Mouse (Mus musculus) granulocyte monocyte progenitor cell, adult 5-6 weeks (primary cell): ENCODE data around the gene Arfgap2. TPM values are rescaled to one million over a fixed set of nuclear protein-coding genes. Genes with fewer than 3 reads are reported as not detected.

Experiments used
- ATAC-seq: replicated peaks from 2 replicates; pipeline ENCODE4 v1.8.0; 2016; ENCODE audit warnings: mild to moderate bottlenecking, moderate TSS enrichment, inconsistent platforms; ENCODE audit not compliant: poor library complexity, severe bottlenecking
- total RNA-seq, 2 experiments: library from RNA; stranded (forward) in 1 of 2; stranded (reverse) in 1 of 2; fragments of 200-712, 200-1000 nt in 1 of 2; fragments of >200 nt in 1 of 2; fragmentation: Nextera tagmentation in 1 of 2; gene quantifications; 2 replicates each; pipeline ENCODE4 v1.2.3; 2014 to 2017

The Arfgap2 gene
- total RNA-seq, 2 experiments from 2014 or later = 41.7 to 46.6 TPM

GRCm38 (mm10) chr2:91301836-91302235 is 37.1 kb downstream of the Arfgap2 start:
- ATAC-seq = no peak

GRCm38 (mm10) chr2:91302845-91303244 is 38.1 kb downstream of the Arfgap2 start:
- ATAC-seq = no peak

DNA sequence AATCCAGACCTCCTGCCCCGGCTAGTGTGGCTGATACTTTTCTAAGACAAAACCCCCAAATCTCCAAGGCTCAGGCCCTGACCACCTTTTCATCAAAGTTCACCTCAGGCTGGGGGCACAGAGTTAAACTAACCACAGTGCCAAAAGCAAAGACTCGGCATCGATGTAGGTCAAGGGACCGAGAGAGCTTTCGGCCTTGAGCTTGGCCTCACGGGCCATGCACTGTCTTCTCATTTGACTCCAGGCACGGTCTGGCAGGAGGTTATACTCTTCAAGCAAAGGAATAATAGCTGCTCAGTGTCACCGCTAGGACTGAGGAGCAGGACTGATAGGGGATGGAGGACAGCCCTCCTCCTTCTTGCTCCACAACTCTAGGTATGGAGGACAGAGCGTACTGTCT is 41.2 kb downstream of the Arfgap2 start:
- ATAC-seq = no peak

DNA sequence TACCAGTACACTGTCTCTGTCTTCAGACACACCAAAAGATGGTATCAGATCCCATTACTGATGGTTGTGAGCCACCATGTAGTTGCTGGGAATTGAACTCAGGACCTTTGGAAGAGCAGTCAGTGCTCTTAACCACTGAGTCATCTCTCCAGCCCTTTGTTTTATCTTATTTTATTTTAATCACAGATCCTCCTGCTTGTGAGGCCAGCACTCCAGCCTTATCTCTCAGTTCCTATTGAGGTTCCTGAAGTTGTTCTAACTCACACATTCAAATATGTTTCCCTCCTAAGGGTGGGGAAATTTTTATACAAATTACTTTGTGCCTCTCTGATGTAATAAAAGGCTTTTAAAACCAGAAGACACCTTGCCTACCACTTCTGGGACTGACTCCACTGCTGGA is 41.8 kb downstream of the Arfgap2 start:
- no peak for ATAC-seq

DNA sequence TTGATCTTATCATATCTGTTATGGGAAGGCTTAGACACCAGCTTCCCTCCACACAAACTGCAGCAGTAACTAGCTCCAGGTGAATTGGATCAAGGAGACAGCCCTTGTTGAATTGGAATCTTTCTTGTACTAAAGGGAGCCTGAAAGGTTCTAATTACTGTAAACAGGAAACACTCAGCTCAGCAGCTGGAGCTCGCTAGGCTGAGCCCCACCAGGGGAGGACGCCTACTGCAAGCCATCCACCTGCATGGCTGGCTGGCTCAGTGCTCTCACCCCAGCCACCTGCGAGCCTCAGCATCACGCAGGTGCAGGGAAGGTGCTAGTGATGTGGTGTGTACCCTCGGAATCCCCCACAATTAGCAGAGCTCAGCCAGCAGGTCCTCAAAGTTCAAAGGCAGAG is 43.9 kb downstream of the Arfgap2 start:
- no peak for ATAC-seq

DNA sequence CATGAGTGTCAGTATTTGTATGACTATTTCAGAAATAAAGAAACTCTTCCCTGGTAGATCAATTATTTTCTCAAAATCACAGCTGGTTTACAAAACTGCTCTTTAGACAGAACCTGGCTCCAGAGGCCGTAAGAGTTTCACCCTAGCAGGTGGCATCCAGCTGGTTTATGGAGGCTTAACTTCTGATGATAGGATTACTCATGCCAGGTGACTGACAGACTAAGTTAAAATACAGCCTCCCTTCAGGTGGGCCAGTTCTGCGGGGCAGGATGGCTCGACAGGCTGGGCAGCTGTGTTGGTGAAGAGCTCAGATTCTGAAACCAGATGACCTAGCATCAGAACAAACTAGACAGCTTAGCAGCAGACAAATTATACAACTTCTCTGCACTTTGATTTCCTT is 44.8 kb downstream of the Arfgap2 start:
- ATAC-seq = no peak

- no peak for ATAC-seq
These were observed 48.0 kb downstream of the Arfgap2 start for GRCm38 (mm10) chr2:91312578-91313311.

- no peak for ATAC-seq
These were observed 49.4 kb downstream of the Arfgap2 start for GRCm38 (mm10) chr2:91314184-91314583.

- no peak for ATAC-seq
These were observed 56.1 kb downstream of the Arfgap2 start for GRCm38 (mm10) chr2:91320559-91321529.

DNA sequence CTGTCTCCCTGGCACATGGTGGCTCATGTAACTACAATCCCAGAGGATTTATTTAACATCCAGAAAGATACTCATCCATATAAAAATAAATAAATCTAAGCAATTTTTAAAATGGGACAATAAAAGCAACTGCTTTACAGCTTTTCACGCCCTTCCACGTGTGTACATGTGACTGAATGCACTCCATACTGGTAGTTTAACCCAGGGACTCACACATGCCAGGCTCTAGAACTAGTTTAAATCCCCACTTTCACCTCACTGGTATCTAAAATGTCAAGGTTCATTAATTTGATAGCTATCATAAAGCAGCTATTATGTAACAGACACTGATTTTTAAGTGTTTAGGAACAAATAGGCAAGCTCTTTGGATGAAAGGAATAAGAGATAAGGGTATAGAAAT is 57.1 kb downstream of the Arfgap2 start:
- ATAC-seq = no peak

DNA sequence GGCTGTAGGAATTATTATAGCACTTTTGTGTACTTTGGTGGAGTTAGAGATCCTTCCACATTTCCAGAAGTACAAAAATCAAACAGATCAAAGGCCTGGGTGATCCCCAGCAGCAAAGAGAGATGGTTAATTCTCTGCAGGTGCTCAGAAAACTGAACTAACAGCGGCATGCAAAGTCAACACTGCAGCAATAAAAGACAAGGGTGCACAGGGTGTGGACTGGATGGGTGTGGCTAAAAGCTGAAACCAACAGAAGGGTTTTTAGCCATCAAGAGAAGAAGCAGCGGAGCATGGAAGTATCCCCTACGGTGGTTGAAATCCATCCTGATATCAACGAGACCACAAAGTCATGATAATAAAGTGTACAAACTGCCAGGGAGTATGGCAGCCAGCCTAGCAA is 57.7 kb downstream of the Arfgap2 start:
- no peak for ATAC-seq

GRCm38 (mm10) chr2:91324346-91324745 is 59.6 kb downstream of the Arfgap2 start:
- ATAC-seq = no peak

GRCm38 (mm10) chr2:91324761-91325421 is 60.1 kb downstream of the Arfgap2 start:
- no peak for ATAC-seq

Other genes starting within 250 kb of the Arfgap2 start
- 1.5 and 8.2 TPM in 2 replicates for gene Rapsn, start 229.4 kb upstream of the Arfgap2 start, total RNA-seq (2014; fragmentation: Nextera tagmentation)
- gene Rapsn, start 229.4 kb upstream of the Arfgap2 start, total RNA-seq (2017) = 0.39 TPM in 1 of 2 replicates, not detected in the other
- gene Psmc3, start 211.0 kb upstream of the Arfgap2 start, total RNA-seq (2014; fragmentation: Nextera tagmentation) = 155 and 159 TPM in 2 replicates
- 282 TPM in 2 replicates for gene Psmc3, start 211.0 kb upstream of the Arfgap2 start, total RNA-seq (2017)
- gene Slc39a13, start 194.6 kb upstream of the Arfgap2 start, total RNA-seq (2014; fragmentation: Nextera tagmentation) = 10.0 and 35.1 TPM in 2 replicates
- 4.8 and 9.4 TPM in 2 replicates for gene Slc39a13, start 194.6 kb upstream of the Arfgap2 start, total RNA-seq (2017)
- gene Spi1, start 182.6 kb upstream of the Arfgap2 start, total RNA-seq (2014; fragmentation: Nextera tagmentation) = 208 and 244 TPM in 2 replicates
- gene Spi1, start 182.6 kb upstream of the Arfgap2 start, total RNA-seq (2017) = 114 and 139 TPM in 2 replicates
- 1.5 TPM in 1 of 2 replicates, not detected in the other for gene Mybpc3, start 146.8 kb upstream of the Arfgap2 start, total RNA-seq (2014; fragmentation: Nextera tagmentation)
- gene Mybpc3, start 146.8 kb upstream of the Arfgap2 start, total RNA-seq (2017) = 0.62 TPM in 1 of 2 replicates, not detected in the other
- gene Madd, start 81.1 kb upstream of the Arfgap2 start, total RNA-seq (2014; fragmentation: Nextera tagmentation) = 49.5 and 64.6 TPM in 2 replicates
- gene Madd, start 81.1 kb upstream of the Arfgap2 start, total RNA-seq (2017) = 21.3 and 26.5 TPM in 2 replicates
- 0.15 and 3.6 TPM in 2 replicates for gene Nr1h3, start 62.1 kb upstream of the Arfgap2 start, total RNA-seq (2014; fragmentation: Nextera tagmentation)
- 0.15 and 1.1 TPM in 2 replicates for gene Nr1h3, start 62.1 kb upstream of the Arfgap2 start, total RNA-seq (2017)
- 21.8 and 22.6 TPM in 2 replicates for gene Acp2, start 62.1 kb upstream of the Arfgap2 start, total RNA-seq (2014; fragmentation: Nextera tagmentation)
- 16.0 and 17.0 TPM in 2 replicates for gene Acp2, start 62.1 kb upstream of the Arfgap2 start, total RNA-seq (2017)
- gene Ddb2, start 28.0 kb upstream of the Arfgap2 start, total RNA-seq (2014; fragmentation: Nextera tagmentation) = 18.4 and 22.8 TPM in 2 replicates
- 9.9 and 11.2 TPM in 2 replicates for gene Ddb2, start 28.0 kb upstream of the Arfgap2 start, total RNA-seq (2017)
- gene Pacsin3, start 9.0 kb upstream of the Arfgap2 start, total RNA-seq (2014; fragmentation: Nextera tagmentation) = not detected in 2 replicates
- gene Pacsin3, start 9.0 kb upstream of the Arfgap2 start, total RNA-seq (2017) = 1.5 TPM in 1 of 2 replicates, not detected in the other
- gene 1110051M20Rik, start 179.7 kb downstream of the Arfgap2 start, total RNA-seq (2014; fragmentation: Nextera tagmentation) = 8.8 and 9.6 TPM in 2 replicates
- 5.8 and 6.7 TPM in 2 replicates for gene 1110051M20Rik, start 179.7 kb downstream of the Arfgap2 start, total RNA-seq (2017)
- gene Lrp4, start 192.5 kb downstream of the Arfgap2 start, total RNA-seq (2014; fragmentation: Nextera tagmentation) = 2.6 and 2.8 TPM in 2 replicates
- 5.2 and 5.4 TPM in 2 replicates for gene Lrp4, start 192.5 kb downstream of the Arfgap2 start, total RNA-seq (2017)